Mouse (Mus musculus) CH12.LX (cell line): ENCODE measurements at regions not wholly inside any gene's neighbourhood (a gene's known extent, or its start where the extent isn't known, plus 50 kb on each side); places are given as distances from the start of the nearest gene placed in this dataset.
A peak's percentile ranks its signal among the peaks of the same experiment; 100 is the strongest.

ENCODE experiments used
- DNase-seq: peaks from one replicate; pipeline ENCODE4 v3.0.0-alpha.2; 2013; ENCODE audit errors: extremely low read depth
- H3K27ac ChIP-seq: 2 replicates; pipeline ENCODE4 v1.5.1; 2012; ENCODE audit warnings: low read depth, mild to moderate bottlenecking, control low read depth, moderate library complexity; ENCODE audit not compliant: insufficient read depth
- H3K27me3 ChIP-seq: replicated peaks from 2 replicates; pipeline ENCODE3; 2012; ENCODE audit warnings: inconsistent platforms
- H3K36me3 ChIP-seq, 2 experiments: replicated peaks in 1 of 2; 2 replicates each; pipeline versions ENCODE3 to v1.6.1; 2012; ENCODE audit warnings: inconsistent platforms in 1 of 2, low read length in 1 of 2, mild to moderate bottlenecking in 1 of 2, mixed read lengths in 1 of 2, moderate library complexity in 1 of 2; ENCODE audit not compliant: control insufficient read depth in 1 of 2, insufficient read depth in 1 of 2
- H3K4me1 ChIP-seq, 2 experiments: 2 replicates each; pipeline ENCODE4 v1.6.1; 2012; ENCODE audit warnings: inconsistent platforms in 1 of 2, moderate library complexity in 1 of 2; ENCODE audit not compliant: insufficient read depth in 2 of 2, control insufficient read depth in 1 of 2
- H3K4me2 ChIP-seq: 2 replicates; pipeline ENCODE4 v1.6.1; 2012; ENCODE audit warnings: low read depth, mild to moderate bottlenecking, control low read depth; ENCODE audit not compliant: poor library complexity, insufficient read depth, severe bottlenecking
- H3K4me3 ChIP-seq, 3 experiments: fragments of 150-350 bp in 1 of 3; sonication (generic) in 1 of 3; replicated peaks in 1 of 3; 2 replicates each; pipeline versions ENCODE3 to v1.5.1; 2011 to 2012; ENCODE audit warnings: low read depth in 2 of 3, low read length in 2 of 3, mild to moderate bottlenecking in 2 of 3, moderate library complexity in 2 of 3, control low read depth in 1 of 3, improper control_type of control experiment in 1 of 3, inconsistent platforms in 1 of 3, mixed read lengths in 1 of 3; ENCODE audit not compliant: poor library complexity in 1 of 3
- H3K79me2 ChIP-seq: replicated peaks from 2 replicates; pipeline ENCODE4 v1.6.1; 2012; ENCODE audit warnings: mild to moderate bottlenecking, moderate library complexity; ENCODE audit not compliant: control insufficient read depth, poor library complexity, insufficient read depth, severe bottlenecking; ENCODE audit errors: extremely low read depth
- H3K9ac ChIP-seq: 2 replicates; pipeline ENCODE4 v1.6.1; 2012; ENCODE audit warnings: low read depth, mild to moderate bottlenecking, control low read depth, moderate library complexity; ENCODE audit not compliant: insufficient read depth
- H3K9me3 ChIP-seq: replicated peaks from 2 replicates; pipeline ENCODE3; 2012; ENCODE audit warnings: low read length, inconsistent platforms, mixed read lengths
- BHLHE40 ChIP-seq: IDR thresholded peaks from 2 replicates; pipeline ENCODE4 v1.6.1; 2011; ENCODE audit warnings: mild to moderate bottlenecking, low read depth, low read length, improper control_type of control experiment
- CHD1 ChIP-seq: IDR thresholded peaks from 2 replicates; pipeline ENCODE4 v1.6.1; 2012; ENCODE audit warnings: low read depth, low read length, improper control_type of control experiment, inconsistent platforms
- E2F4 ChIP-seq: IDR thresholded peaks from 2 replicates; pipeline ENCODE4 v1.6.1; 2011; ENCODE audit warnings: low read depth, low read length, improper control_type of control experiment; ENCODE audit not compliant: insufficient replicate concordance
- EP300 ChIP-seq: IDR thresholded peaks from 2 replicates; pipeline ENCODE4 v1.6.1; 2011; ENCODE audit warnings: low read length, improper control_type of control experiment
- ETS1 ChIP-seq: conservative IDR thresholded peaks from 2 replicates; pipeline ENCODE4 v1.6.1; 2012; ENCODE audit warnings: low read depth, mild to moderate bottlenecking, inconsistent platforms, low read length, improper control_type of control experiment, moderate library complexity
- GABPA ChIP-seq: IDR thresholded peaks from 2 replicates; pipeline ENCODE4 v1.6.1; 2012; ENCODE audit warnings: low read depth, low read length, improper control_type of control experiment, inconsistent platforms; ENCODE audit not compliant: insufficient replicate concordance
- HCFC1 ChIP-seq: IDR thresholded peaks from 2 replicates; pipeline ENCODE4 v1.6.1; 2012; ENCODE audit warnings: low read depth, mild to moderate bottlenecking, inconsistent platforms, low read length, improper control_type of control experiment
- IRF4 ChIP-seq: IDR thresholded peaks from 2 replicates; pipeline ENCODE4 v1.6.1; 2014; ENCODE audit warnings: low read depth, mild to moderate bottlenecking, inconsistent platforms, low read length, improper control_type of control experiment
- JUN ChIP-seq: IDR thresholded peaks from 2 replicates; pipeline ENCODE4 v1.6.1; 2011; ENCODE audit warnings: low read depth, mild to moderate bottlenecking, low read length, improper control_type of control experiment, moderate library complexity; ENCODE audit not compliant: insufficient read depth
- KAT2A ChIP-seq: IDR thresholded peaks from 2 replicates; pipeline ENCODE4 v1.6.1; 2012; ENCODE audit warnings: low read length, improper control_type of control experiment, inconsistent platforms; ENCODE audit not compliant: insufficient replicate concordance
- MAZ ChIP-seq: IDR thresholded peaks from 2 replicates; pipeline ENCODE4 v1.6.1; 2012; ENCODE audit warnings: low read depth, mild to moderate bottlenecking, inconsistent platforms, low read length, improper control_type of control experiment, moderate library complexity
- NELFE ChIP-seq: IDR thresholded peaks from 2 replicates; pipeline ENCODE4 v1.6.1; 2011; ENCODE audit warnings: low read depth, low read length, improper control_type of control experiment
- PAX5 ChIP-seq: IDR thresholded peaks from 2 replicates; pipeline ENCODE4 v1.6.1; 2012; ENCODE audit warnings: low read length, inconsistent platforms, mixed read lengths
- POLR2A ChIP-seq: IDR thresholded peaks from 2 replicates; pipeline ENCODE4 v1.6.1; 2011; ENCODE audit warnings: low read depth, mild to moderate bottlenecking, improper control_type of control experiment, low read length
- UBTF ChIP-seq: IDR thresholded peaks from 2 replicates; pipeline ENCODE4 v1.6.1; 2012; ENCODE audit warnings: low read depth, mild to moderate bottlenecking, inconsistent platforms, low read length, improper control_type of control experiment, moderate library complexity
- USF2 ChIP-seq: conservative IDR thresholded peaks from 2 replicates; pipeline ENCODE4 v1.6.1; 2011; ENCODE audit warnings: low read depth, low read length, improper control_type of control experiment
- ZC3H11A ChIP-seq: IDR thresholded peaks from 2 replicates; pipeline ENCODE4 v1.6.1; 2012; ENCODE audit warnings: low read depth, mild to moderate bottlenecking, inconsistent platforms, low read length, improper control_type of control experiment
- dilution Hi-C: fragments of 300-500 bp; cut with MboI; formaldehyde crosslinking; loops from 2 replicates; pipeline ENCODE4 v1.14.3; 2020; ENCODE audit warnings: low sequenced_read_pairs; ENCODE audit not compliant: extremely low pct_unique_long_range_greater_than_20kb, extremely low pct_ligation_motif_present
- in situ Hi-C: fragments of 300-500 bp; cut with MboI; formaldehyde crosslinking; loops from 3 replicates; pipeline ENCODE4 v1.14.3; 2019; ENCODE audit warnings: low sequenced_read_pairs, low pct_ligation_motif_present, low pct_unique_long_range_greater_than_20kb, mixed read lengths

- dilution Hi-C loops, result no loop called here
Observed at GRCm38 (mm10) chr13:44168186-44168585, 383.6 kb downstream of the Cd83 start.

GRCm38 (mm10) chr13:44171639-44172038 is 387.1 kb downstream of the Cd83 start:
- H3K4me1 ChIP-seq, result peaks cover 0 to 12% of the 10 kb centered on the region in 2 experiments; a peak in 2 of 4 replicates
- no peak overlapping the region for H3K27ac ChIP-seq
- H3K4me3 ChIP-seq, result no peak overlapping the region
- no peaks in the 10 kb centered on the region for H3K36me3 ChIP-seq
- H3K79me2 ChIP-seq, result no peaks in the 10 kb centered on the region; the same call in 1 of the 2 replicates
- TF ChIP-seq USF2, result no peak
- TF ChIP-seq BHLHE40, result peak; percentile 67
- TF ChIP-seq ETS1, result 0 out of 2 replicates have a peak, but pooled peaks have one; percentile 27
- no peak for TF ChIP-seq GABPA
- no peak for TF ChIP-seq PAX5
- no peak for TF ChIP-seq CHD1
- DNase-seq, result peak; percentile 65
- H3K4me2 ChIP-seq, result no peak overlapping the region
- in situ Hi-C loops, result no loop called here
- no peaks in the 10 kb centered on the region for H3K9me3 ChIP-seq
- no peaks in the 10 kb centered on the region for H3K27me3 ChIP-seq
- dilution Hi-C loops, result no loop called here
- H3K9ac ChIP-seq, result no peak overlapping the region

More at GRCm38 (mm10) chr13:44168186-44168585, 383.6 kb downstream of the Cd83 start:
- Histone ChIP-seq H3K27ac (no peak overlapping the region), H3K36me3 (no peaks in the 10 kb centered on the region), H3K79me2 (no peaks in the 10 kb centered on the region; the same call in 1 of the 2 replicates), H3K9me3 (no peaks in the 10 kb centered on the region), H3K4me1 (peaks cover 0 to 12% of the 10 kb centered on the region in 2 experiments; a peak in 2 of 4 replicates), H3K27me3 (no peaks in the 10 kb centered on the region), H3K4me3 (no peak overlapping the region), H3K4me2 (no peak overlapping the region), H3K9ac (no peak overlapping the region)
- in situ Hi-C loops, result no loop called here
- no peak for DNase-seq
- TF ChIP-seq HCFC1 (no peak), JUN (no peak), POLR2A (no peak), EP300 (no peak), UBTF (no peak), IRF4 (no peak), ZC3H11A (no peak), NELFE (no peak), E2F4 (no peak), MAZ (no peak), KAT2A (no peak)
